Mouse (Mus musculus) 3134 (cell line): ENCODE data around the gene Ist1.

Experiments used
- DNase-seq: peaks from one replicate; pipeline ENCODE4 v3.0.0-alpha.2; 2011; ENCODE audit warnings: low spot score; ENCODE audit not compliant: insufficient read length; ENCODE audit errors: extremely low read depth

Ist1 gene

DNA sequence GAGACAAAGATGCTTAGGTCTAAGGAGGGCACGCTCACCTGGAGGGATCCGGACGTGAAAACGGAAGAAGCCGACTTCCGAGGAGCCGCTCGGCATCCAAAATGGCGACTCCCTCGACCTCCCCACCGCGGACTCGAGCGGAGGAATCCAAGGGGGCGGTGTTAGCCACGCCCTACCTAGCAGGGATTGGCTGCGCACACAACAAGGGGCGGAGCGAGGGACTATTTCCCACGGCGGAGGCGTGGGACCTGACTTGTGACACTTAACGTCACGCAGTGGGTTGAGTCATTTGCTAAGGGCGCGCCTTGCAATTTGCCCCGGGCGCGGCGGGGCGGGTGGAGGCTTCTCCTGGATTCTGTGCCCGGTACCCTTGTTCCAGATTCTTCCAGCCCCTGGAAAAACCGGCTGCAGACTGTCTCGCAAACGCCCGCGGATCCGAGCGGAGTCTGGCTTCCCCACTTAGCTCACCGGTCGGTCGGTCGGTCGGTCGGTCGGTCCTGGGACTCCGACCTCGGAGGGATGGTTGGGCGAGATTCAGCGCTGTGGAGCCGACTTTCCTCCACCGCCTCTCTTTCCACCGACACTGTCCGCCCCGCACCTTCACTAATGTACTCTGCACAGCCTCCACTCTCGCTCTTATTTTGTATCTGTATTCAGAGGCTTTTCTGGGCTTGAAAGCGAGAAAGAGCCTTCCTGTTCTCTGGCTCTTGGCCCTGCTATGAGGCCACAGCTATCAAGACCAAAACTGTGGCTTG, at the start of gene Ist1:
Gene Ist1, minus strand, starts transcription at position 115 of the 755 bp plus-strand sequence.
- peak; percentile 98 for DNase-seq

GRCm38 (mm10) chr8:109738049-109738380, 45.0 kb upstream of the Ist1 start:
- DNase-seq: no peak

DNA sequence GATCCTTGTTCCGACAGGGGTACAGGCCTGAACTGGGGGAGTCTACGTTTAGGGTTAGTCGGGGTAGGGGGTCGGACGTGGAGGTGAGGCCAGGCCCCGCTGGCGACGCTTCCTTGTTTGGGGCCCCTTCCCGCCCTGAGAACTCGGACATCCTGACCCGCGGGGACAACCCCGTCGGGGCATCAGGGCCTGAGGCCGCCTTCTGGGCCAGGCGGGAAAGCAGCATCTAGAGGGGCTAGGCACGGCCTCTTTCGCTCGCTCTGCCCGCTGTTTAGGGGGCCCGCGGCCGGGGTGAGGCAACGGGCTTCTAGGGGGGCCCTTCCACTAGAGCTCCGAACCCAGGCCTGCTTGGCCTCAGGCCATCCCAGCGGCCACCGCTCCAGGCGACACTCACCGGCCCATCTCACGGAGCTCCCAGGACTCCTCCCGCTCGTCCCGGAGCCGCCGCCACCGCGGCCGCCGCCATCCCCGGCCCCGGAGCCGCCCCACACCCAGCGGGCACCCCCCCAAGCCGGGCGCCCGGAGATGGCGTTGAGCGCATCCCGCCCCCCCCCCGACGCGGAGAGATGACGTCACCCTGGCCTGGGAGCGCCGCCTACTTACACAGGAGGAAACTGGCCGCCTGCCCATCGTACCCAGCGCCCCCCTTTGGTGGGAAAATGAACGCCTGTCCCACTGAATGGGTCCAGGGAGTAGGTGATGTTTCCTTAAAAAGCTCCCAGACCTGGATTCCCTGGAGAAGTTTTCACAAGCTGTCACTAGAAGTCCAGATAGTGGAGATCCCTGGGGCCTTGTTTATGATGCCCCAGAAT, 44.4 kb upstream of the Ist1 start, which contains the start of gene Atxn1l:
Gene Atxn1l, minus strand, starts transcription at position 503 of the 812 bp plus-strand sequence.
- DNase-seq: peak; percentile 81

DNA sequence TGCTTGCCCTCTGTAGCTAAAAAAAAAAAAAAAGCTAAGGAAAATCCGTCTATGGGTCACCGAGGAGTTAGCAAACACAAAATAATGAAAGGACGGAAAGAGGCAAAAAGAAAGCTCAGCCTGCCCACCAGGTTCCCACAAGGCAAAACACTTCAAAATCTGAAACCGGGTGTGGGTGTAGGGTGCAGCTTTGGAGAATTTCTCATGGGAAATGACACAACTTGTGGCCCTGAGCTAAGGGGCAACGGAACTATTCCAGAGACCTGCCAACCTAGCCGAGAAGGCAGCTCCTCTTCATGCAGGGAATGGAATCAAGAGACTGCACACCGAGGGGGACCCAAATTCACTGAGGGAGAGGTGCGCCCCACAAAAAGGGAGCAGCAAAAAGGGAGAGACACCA, 43.8 kb upstream of the Ist1 start:
- DNase-seq: no peak

DNA sequence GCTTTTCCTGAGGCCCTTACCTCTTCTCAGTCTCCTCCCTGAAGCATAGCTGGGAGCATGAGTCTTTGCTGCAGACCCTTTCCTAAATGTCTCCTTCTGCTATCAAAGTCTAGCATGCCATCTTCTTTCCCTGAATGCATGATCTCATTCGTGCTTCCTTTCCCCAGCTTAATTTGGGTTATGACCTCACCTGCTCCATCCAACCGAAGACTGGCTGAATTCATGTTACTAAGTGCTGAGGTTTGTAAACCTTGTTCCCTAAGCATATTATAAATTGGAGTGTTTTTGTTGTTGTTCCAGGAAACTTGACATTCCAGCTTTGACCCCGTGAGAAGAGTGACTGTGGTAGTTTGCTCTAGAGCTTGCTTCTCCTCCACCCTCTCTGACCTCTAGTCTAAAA, 41.0 kb upstream of the Ist1 start:
- DNase-seq: no peak

DNA sequence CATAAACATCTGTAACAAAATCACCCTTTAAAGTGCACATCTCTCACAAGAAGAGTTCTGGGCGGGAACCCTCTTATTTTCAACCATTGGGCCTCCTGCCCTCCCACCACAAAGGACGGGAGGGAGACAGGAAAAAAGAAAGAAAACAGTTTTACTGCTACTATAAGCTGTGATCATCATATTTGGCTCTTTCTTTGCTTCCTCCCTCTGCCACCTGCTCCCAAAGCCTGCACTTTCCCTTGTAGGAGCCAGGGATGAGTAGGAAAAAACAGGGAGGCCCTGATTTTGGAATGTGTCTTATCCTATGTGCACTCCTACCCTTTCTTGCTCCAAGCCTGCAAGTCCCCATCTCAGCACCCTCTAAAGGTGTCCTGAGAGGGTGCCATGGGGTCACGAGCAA, 38.0 kb upstream of the Ist1 start:
- DNase-seq: no peak

- DNase-seq: no peak
Measured at GRCm38 (mm10) chr8:109725106-109725505, 32.0 kb upstream of the Ist1 start.

- DNase-seq: no peak
Measured at GRCm38 (mm10) chr8:109714961-109715360, 21.9 kb upstream of the Ist1 start.

- no peak for DNase-seq
Measured at GRCm38 (mm10) chr8:109712521-109712920, 19.5 kb upstream of the Ist1 start.

DNA sequence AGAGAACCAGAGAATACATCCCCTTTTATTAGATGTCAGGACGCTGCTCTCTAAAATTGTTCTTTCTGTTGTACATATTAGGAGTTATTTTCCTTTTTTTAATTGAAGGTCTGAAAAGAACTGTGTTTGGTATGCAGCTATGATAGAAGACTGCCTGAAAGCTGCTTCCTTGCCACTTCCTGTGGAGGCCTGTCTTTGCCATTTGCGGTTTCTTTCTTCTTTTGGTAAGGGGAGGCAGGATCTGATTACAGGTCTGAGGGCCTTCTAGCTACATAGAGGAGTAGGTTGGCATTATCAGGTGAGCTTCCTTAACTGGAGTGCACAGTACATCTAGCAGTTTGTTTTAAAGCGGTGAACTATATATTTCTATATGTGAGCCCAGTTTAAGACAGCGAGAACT, 14.9 kb upstream of the Ist1 start:
- DNase-seq: no peak

DNA sequence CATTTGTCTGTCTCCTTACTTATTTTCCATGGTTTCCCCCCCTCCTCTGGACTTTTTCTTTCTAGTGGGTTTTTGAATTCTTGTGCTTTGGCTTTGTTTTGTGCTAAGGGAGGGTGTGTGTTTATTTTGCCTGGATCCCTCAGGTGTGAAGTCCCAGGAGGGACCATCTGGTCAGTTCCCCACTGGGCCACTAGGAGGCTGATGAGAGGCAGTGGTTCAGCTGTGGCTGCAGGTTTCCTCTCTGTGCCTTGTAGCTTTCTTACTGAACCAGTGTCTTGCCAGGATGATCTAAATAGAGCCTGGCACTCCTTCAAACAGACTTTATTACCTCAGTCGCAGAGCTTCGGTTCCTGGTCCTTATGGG, 13.8 kb upstream of the Ist1 start:
- peak; percentile 42 for DNase-seq

DNA sequence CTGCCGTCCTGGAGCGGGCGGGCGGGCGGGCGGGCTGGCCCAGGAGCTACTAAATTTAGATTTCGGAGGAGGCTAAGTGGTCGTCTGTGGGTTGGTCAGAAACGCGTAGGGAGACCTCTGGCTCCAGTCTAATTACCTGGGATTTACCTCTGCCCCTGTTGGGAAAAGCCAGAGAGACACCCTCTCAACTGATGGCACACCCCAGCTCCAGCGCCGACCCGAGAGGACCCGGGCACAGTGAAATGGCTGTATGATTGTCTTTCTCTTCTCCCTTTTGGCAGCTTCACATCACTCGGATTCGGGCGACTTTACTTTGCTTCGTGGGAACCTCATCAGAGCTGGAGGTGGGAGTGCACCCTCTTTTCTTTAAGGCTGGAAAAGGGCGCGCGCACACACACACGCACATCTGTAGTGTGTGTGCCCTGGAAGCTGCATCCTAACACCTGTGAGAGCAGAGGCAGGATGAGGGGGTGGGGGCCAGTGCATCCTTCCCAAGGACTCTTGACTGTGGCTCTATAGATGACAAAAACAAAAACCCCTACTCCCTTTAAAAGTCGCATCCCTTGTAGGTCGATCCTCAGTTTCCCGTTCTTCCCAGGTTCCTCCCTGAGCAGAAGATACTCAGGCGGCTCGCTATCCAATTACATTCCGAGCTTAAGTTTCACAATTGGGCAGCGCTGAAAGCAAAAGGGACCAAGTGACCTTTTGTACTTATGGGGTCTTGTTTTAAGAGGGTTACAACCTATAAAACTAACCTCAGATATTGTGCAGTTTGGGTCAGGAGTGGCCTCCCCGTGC, 13.2 kb upstream of the Ist1 start:
- no peak for DNase-seq

DNA sequence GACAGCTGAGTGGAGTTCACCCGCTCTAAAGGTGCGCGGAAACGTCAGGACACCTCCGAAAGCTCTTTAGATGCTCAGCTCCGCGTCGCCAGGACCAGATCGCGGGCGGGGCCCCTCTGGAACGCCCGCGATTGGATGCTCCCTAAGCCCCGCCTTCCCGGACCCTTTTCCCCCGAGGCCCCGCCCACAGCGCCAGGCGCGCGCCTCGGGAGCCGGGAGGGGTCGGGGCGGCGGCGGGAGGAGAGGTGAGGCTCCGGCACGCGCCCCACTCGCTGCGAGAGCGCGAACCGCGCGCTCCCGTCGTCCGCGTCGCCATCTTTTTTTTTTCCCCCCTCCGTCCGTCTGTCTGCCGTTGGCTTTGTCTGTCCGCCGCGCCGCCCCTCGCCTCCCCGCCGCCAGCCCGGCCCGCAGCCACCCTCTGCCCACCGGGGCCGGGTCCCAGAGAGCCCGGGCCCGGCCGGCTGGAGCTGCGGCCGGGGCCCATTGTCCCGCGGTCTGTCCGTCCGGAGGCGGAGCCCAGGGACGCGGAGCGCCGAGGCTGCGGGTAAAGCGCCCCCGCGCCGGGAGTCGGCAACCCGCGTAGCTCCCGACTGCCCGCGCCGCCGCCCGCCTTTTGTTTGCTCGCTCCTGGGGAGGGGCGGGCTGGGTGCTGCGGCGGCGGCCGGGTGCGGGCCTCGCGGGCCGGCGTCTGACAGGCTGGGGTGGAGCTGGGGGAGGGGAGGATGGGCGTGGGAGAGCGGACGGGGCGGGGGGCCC, 12.4 kb upstream of the Ist1 start, which contains the start of gene Zfp821:
Gene Zfp821, plus strand, starts transcription at position 227 of the 756 bp plus-strand sequence.
- DNase-seq: peak; percentile 86

DNA sequence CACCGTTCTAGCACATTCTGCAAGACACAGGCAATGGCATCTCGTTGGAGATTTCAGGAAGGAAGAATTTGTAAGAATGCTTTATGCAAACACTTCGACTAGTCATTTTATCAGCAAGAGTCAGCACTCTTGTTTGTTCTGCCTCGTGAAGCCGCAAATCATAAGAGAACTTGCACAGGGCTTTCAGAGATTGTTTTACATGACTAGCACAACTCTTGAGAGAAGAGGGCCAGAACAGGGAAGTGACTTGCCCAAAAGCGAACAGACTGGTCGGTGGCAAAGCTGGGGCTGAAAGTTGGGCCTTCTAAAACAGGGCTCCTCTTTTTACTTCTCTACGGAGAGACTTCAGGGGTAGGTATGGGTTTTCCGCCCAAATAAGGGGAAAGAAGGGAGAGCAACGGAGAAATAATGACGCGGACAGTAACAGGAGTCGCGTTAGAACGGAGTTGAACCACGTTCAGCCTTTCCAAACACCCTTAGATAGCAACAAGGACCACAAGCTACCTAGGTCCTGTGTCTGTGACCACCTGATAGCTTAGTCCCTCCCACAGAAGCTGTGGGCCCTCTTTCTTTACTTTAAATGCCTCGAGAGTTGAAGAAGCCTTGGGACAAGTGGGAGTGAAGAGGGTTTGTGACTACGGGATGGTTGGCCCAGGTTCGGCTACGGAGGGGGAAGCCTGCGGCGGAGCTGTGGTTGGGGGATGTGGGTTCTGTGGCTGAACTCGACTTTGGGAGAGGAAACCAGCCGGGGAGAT, 11.7 kb upstream of the Ist1 start:
- DNase-seq: no peak

GRCm38 (mm10) chr8:109698477-109698876, 5.4 kb upstream of the Ist1 start:
- no peak for DNase-seq

DNA sequence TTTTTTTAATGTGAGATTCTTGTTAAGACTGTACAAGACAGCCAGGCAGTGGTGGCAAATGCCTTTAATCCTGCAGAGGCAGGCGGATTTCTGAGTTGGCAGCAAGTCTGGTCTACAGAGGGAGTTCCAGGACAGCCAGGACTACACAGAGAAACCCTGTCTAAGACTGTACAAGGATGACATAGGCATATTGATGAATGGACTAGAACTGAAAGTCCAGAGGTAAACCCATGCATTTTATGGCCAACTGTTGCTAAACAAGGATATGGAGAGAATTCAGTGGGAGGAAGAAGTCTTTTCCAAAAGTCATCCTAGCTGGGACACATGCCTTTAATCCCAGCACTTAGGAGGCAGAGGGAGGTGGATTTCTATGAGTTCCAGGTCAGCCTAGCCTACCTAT, 4.7 kb upstream of the Ist1 start:
- DNase-seq: no peak

DNA sequence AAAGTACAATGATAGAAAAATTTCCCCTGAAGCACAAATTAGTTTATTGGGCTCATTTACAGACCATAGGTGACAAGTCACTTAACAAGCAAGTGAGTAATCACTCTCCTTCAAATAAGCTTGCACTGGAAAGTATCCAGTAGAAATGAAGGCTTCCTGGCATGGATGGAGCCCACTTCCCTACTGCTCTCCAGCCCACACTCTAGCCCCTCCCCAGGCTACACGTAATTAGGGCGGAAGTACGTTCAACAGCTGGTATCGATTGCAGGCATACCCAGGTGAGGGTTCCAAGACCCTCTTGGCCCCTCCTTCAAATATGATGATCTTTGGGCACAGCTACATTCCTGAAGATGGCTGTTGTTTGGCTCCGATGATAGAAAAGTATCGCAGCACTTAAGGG, 1.1 kb upstream of the Ist1 start:
- no peak for DNase-seq

DNA sequence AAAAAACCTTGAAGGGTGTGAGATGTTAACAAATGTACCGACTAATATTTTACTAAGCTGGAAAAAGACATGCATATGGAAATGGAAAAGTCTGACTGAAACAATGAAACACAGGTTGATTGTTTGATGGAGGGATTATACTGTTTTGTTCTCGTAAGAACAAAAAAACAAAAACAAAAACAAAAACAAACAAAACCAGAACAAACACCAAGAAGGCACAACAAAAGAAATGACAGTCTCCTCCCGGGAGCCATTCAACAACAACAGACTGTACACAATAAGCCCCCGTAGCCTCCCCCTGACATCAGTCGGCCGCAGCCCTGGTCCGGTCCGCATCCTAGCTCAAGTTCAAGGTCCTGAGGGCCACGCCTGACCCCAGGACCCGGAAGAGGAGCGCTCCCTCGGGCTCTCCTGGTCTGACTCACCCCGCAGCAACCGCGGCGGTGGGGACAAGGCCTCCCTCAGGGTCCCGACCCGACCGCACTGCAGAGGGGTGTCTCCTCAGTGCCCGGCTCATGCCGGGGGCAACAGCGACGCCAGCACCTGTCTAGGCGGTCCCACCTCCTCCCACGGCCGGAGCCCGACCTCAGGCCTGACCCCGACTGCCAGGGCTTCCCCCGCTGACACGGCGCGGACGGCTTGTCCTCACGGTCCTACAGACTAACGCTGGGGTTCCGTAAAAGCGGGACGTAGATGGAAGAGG, 466 bp downstream of the Ist1 start:
- DNase-seq: no peak

DNA sequence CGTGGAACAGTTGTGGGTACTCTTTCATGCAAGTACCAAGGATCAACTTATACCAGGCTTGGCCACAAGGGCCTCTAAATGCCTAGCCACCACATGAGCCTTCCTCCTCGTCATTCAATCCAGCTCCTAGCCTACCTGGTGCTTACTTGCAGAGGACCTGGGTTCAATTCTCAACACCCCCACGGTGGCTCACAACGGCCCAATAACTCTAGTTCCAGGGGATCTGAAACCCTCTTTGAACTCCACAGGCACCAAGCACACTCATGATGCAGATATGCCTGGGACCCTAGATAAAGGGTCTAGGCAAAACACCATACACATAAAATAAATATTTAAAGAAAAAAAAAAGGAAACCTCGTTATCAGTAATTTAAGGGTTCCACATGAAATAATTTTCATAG, 1.3 kb downstream of the Ist1 start:
- no peak for DNase-seq
